ENCODE assay signal across 17 mouse cellular contexts in genomic region chr6:38512830-38513229, GRCm38 (mm10). TPM values are rescaled to one million over a fixed set of nuclear protein-coding genes. Genes with fewer than 3 reads are reported as not detected.
DNase-seq lines count a peak whose midpoint lies in the region; ATAC-seq lines count a peak whose summit lies in the region.
"Had no signal": no experiment of that assay in that cellular context is flagged by ENCODE, and none has a peak within 500 bp of the region (broad histone marks: within the 10 kb centered on the region; RNA-seq: fewer than 3 reads in every experiment).

No protein-coding gene starts in this region.

- peak; percentile 37; the same call in 1 of the 2 replicates for ATAC-seq in liver, embryonic 12.5 days
- peak; percentile 27 to 53; a peak in 2 of 4 replicates for ATAC-seq in hematopoietic stem cell, adult 5-6 weeks (replicated peaks in 1 of 2; ENCODE audit: insufficient read depth in 1 of 2, low FRiP score in 2 of 2, low TSS enrichment in 1 of 2, low read depth in 1 of 2, poor library complexity in 2 of 2, severe bottlenecking in 2 of 2)

- H3K27me3 ChIP-seq in liver, embryonic 12.5 days (replicated peaks) = no peaks in the 10 kb centered on the region
- no peaks in the 10 kb centered on the region for H3K27me3 ChIP-seq in midbrain, embryonic 10.5 days (ENCODE audit: low read depth, poor library complexity, severe bottlenecking)
- H3K27me3 ChIP-seq: heart, embryonic 12.5 days; liver, embryonic 15.5 days; neural tube, embryonic 13.5 days had no signal

- no peak overlapping the region for H3K4me3 ChIP-seq in liver, embryonic 12.5 days
- H3K4me3 ChIP-seq in midbrain, embryonic 10.5 days = no peak overlapping the region
- H3K4me3 ChIP-seq: heart, embryonic 12.5 days; liver, embryonic 15.5 days; neural tube, embryonic 13.5 days had no signal

- H3K9ac ChIP-seq in liver, embryonic 12.5 days = no peak overlapping the region
- H3K9ac ChIP-seq: heart, embryonic 12.5 days; liver, embryonic 15.5 days; neural tube, embryonic 13.5 days had no signal

- peaks cover 13% of the 10 kb centered on the region for H3K4me1 ChIP-seq in liver, embryonic 12.5 days
- no peaks in the 10 kb centered on the region for H3K4me1 ChIP-seq in midbrain, embryonic 10.5 days
- H3K4me1 ChIP-seq: heart, embryonic 12.5 days; neural tube, embryonic 13.5 days had no signal

- no peak overlapping the region for H3K4me2 ChIP-seq in liver, embryonic 12.5 days
- H3K4me2 ChIP-seq: heart, embryonic 12.5 days; liver, embryonic 15.5 days; neural tube, embryonic 13.5 days had no signal

- no peak overlapping the region for H3K27ac ChIP-seq in liver, embryonic 12.5 days
- no peak overlapping the region for H3K27ac ChIP-seq in midbrain, embryonic 10.5 days (replicated peaks)
- H3K27ac ChIP-seq: liver, embryonic 15.5 days; neural tube, embryonic 13.5 days had no signal

- no peak for DNase-seq in liver
- peak; percentile 30 to 58 for DNase-seq in thymus, adult 18-20 months
- no peak for DNase-seq in embryo, embryonic 10.5 days (ENCODE audit: low spot score)
- no peak for DNase-seq in midbrain, embryonic 10.5 days (ENCODE audit: low spot score)
- no peak for DNase-seq in kidney, adult 18-20 months
- DNase-seq in frontal cortex, adult 2 months (ENCODE audit: extremely low spot score in 1 of 2, low spot score in 1 of 2) = no peak
- DNase-seq: cerebellum, postnatal 25 days; gastrocnemius, postnatal 14 days; kidney, adult 2 months; kidney, postnatal 36 days; layer of hippocampus, postnatal 36 days; left cerebral cortex, postnatal 4 days had no signal

- peaks cover 8% of the 10 kb centered on the region; the same call in 1 of the 2 replicates for H3K36me3 ChIP-seq in liver, embryonic 12.5 days
- H3K36me3 ChIP-seq in midbrain, embryonic 10.5 days = peaks cover 3% of the 10 kb centered on the region; the same call in 1 of the 2 replicates
- H3K36me3 ChIP-seq: heart, embryonic 12.5 days; liver, embryonic 15.5 days had no signal

- H3K9me3 ChIP-seq in liver, embryonic 12.5 days (replicated peaks) = no peaks in the 10 kb centered on the region
- no peaks in the 10 kb centered on the region for H3K9me3 ChIP-seq in midbrain, embryonic 10.5 days (replicated peaks)
- H3K9me3 ChIP-seq: heart, embryonic 12.5 days; liver, embryonic 15.5 days; neural tube, embryonic 13.5 days had no signal

RNA-seq across cellular contexts. Expression of gene Fmc1, which starts 20.5 kb away (rescaled TPM):
- polyA plus RNA-seq in liver, embryonic 12.5 days (2016; fragmentation: Nextera tagmentation; extraction: Ambion mirVana) = 103 and 114 TPM in 2 replicates
- 40.5 and 47.7 TPM in 2 replicates for total RNA-seq in hematopoietic stem cell, adult 5-6 weeks (2017)
- 121 TPM in 2 replicates for polyA plus RNA-seq in midbrain, embryonic 10.5 days (2016; fragmentation: Nextera tagmentation; extraction: Ambion mirVana)
- 122 and 132 TPM in 2 replicates for polyA plus RNA-seq in frontal cortex, adult 2 months (2012; rRNA removed)

RNA-seq across cellular contexts. Expression of gene Luc7l2, which starts 38.3 kb away (rescaled TPM):
- 27.4 and 27.5 TPM in 2 replicates for polyA plus RNA-seq in liver, embryonic 12.5 days (2016; fragmentation: Nextera tagmentation; extraction: Ambion mirVana)
- 342 and 369 TPM in 2 replicates for total RNA-seq in hematopoietic stem cell, adult 5-6 weeks (2017)
- 36.1 and 37.4 TPM in 2 replicates for polyA plus RNA-seq in midbrain, embryonic 10.5 days (2016; fragmentation: Nextera tagmentation; extraction: Ambion mirVana)
- 210 and 233 TPM in 2 replicates for polyA plus RNA-seq in frontal cortex, adult 2 months (2012; rRNA removed)

Comparison
In these comparisons a context has a peak if more than half of its experiments do, and no peak if none do; other contexts are left out.
1. DNase-seq: peak in thymus, adult 18-20 months (2 of 2); none in liver (single experiment), embryo, embryonic 10.5 days (single experiment), midbrain, embryonic 10.5 days (single experiment), kidney, adult 18-20 months (single experiment) and frontal cortex, adult 2 months (0 of 2).